Comparison of ENCODE assay signal across 26 mouse cellular contexts in the genomic region with DNA sequence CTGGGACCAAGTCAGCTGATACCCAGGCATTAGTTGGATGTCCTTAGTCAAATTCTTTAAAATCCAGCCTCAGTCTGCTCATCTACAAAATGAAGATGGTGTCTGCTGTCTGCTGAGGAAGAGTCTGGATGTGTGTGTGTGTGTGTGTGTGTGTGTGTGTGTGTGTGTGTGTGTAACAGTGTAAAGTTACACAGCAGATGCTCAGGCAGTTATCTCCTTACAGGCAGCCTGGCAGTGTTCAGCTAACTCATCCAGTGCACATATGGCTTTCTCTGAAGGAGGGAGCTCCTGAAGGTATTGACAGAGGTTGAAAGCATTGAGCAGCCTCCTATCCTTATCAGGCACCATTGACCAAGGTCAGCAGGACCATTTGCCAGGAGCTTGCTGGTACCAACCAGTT. TPM values are rescaled to one million over a fixed set of nuclear protein-coding genes. Genes with fewer than 3 reads are reported as not detected.
DNase-seq lines count a peak whose midpoint lies in the region; ATAC-seq and TF ChIP-seq lines count a peak whose summit lies in the region.
"Had no signal": no experiment of that assay in that cellular context is flagged by ENCODE, and none has a peak within 500 bp of the region (broad histone marks: within the 10 kb centered on the region; RNA-seq: fewer than 3 reads in every experiment).

No protein-coding gene starts in this region.

- TF ChIP-seq CTCF in stomach, postnatal 0 days (IDR thresholded peaks at IDR 0.05; ENCODE audit: low read depth), result no peak

- no peak overlapping the region for H3K4me2 ChIP-seq in stomach, embryonic 15.5 days
- H3K4me2 ChIP-seq in stomach, postnatal 0 days (replicated peaks; ENCODE audit: low read depth), result no peak overlapping the region
- H3K4me2 ChIP-seq: embryonic facial prominence, embryonic 12.5 days had no signal

- DNase-seq in frontal cortex, postnatal 14 days (ENCODE audit: low spot score in 2 of 2), result no peak
- DNase-seq in right cerebral cortex, adult 18-20 months, result peak; percentile 30
- DNase-seq in right cerebral cortex, postnatal 25 days, result no peak
- no peak for DNase-seq in stomach, postnatal 0 days (ENCODE audit: low spot score)
- DNase-seq in brain, adult 2 months (ENCODE audit: low read depth, low spot score), result peak; percentile 61
- no peak for DNase-seq in c-Kit-positive CD71-positive TER-119-positive erythroid progenitor cells, embryonic 14.5 days (ENCODE audit: low spot score)
- DNase-seq: adrenal gland, adult 8-10 months; adrenal gland, postnatal 14 days; adrenal gland, postnatal 36 days; cerebellum, adult 11-12 months; cerebellum, adult 9-10 months; cerebellum, postnatal 10 days had no signal

- H3K27ac ChIP-seq in stomach, embryonic 15.5 days, result peak overlapping the region; percentile 37; the same call in 1 of the 2 replicates
- H3K27ac ChIP-seq in stomach, postnatal 0 days (replicated peaks), result no peak overlapping the region
- H3K27ac ChIP-seq: embryonic facial prominence, embryonic 10.5 days; embryonic facial prominence, embryonic 12.5 days had no signal

- H3K36me3 ChIP-seq in stomach, embryonic 15.5 days, result peaks cover 38% of the 10 kb centered on the region
- H3K36me3 ChIP-seq in stomach, postnatal 0 days (ENCODE audit: control insufficient read depth, insufficient read depth, low read length), result peaks cover 12% of the 10 kb centered on the region; the same call in 1 of the 2 replicates

- H3K4me1 ChIP-seq in stomach, embryonic 15.5 days, result no peaks in the 10 kb centered on the region
- H3K4me1 ChIP-seq in stomach, postnatal 0 days (replicated peaks; ENCODE audit: control insufficient read depth, insufficient read depth), result no peaks in the 10 kb centered on the region
- H3K4me1 ChIP-seq: embryonic facial prominence, embryonic 10.5 days; embryonic facial prominence, embryonic 12.5 days had no signal

- no peak overlapping the region for H3K9ac ChIP-seq in stomach, embryonic 15.5 days
- no peak overlapping the region for H3K9ac ChIP-seq in stomach, postnatal 0 days (ENCODE audit: low read length)
- H3K9ac ChIP-seq: embryonic facial prominence, embryonic 12.5 days had no signal

- no peak overlapping the region for H3K4me3 ChIP-seq in stomach, embryonic 15.5 days (replicated peaks)
- no peak overlapping the region for H3K4me3 ChIP-seq in stomach, postnatal 0 days (ENCODE audit: low read depth, low read length)
- H3K4me3 ChIP-seq: embryonic facial prominence, embryonic 10.5 days; embryonic facial prominence, embryonic 12.5 days had no signal

- peak; percentile 47 for ATAC-seq in frontal cortex, adult (ENCODE audit: low TSS enrichment)
- no peak for ATAC-seq in stomach, embryonic 15.5 days (ENCODE audit: insufficient read depth, low FRiP score, low read depth)
- no peak for ATAC-seq in stomach, postnatal 0 days (ENCODE audit: low FRiP score, low TSS enrichment)
- ATAC-seq: activated CD4-positive, CD25-positive, alpha-beta regulatory T cell, adult 4 months; forebrain, embryonic 14.5 days; forebrain, embryonic 16.5 days; Patski had no signal

- no peaks in the 10 kb centered on the region for H3K9me3 ChIP-seq in stomach, embryonic 15.5 days
- no peaks in the 10 kb centered on the region for H3K9me3 ChIP-seq in stomach, postnatal 0 days (ENCODE audit: control insufficient read depth, low read length)
- H3K9me3 ChIP-seq: embryonic facial prominence, embryonic 10.5 days; embryonic facial prominence, embryonic 12.5 days; G1E had no signal

- H3K27me3 ChIP-seq in stomach, embryonic 15.5 days (replicated peaks), result no peaks in the 10 kb centered on the region
- H3K27me3 ChIP-seq in stomach, postnatal 0 days (ENCODE audit: control insufficient read depth, insufficient read depth, low read length), result no peaks in the 10 kb centered on the region
- H3K27me3 ChIP-seq: embryonic facial prominence, embryonic 12.5 days; Patski had no signal

- TF ChIP-seq EP300 in stomach, postnatal 0 days (optimal IDR thresholded peaks at IDR 0.05), result no peak

RNA-seq across cellular contexts. Expression of gene Gm13420, which starts 50.6 kb away (rescaled TPM):
- 2.4 and 2.9 TPM in 2 replicates for polyA plus RNA-seq in stomach, embryonic 15.5 days (2015; fragmentation: Nextera tagmentation; extraction: Ambion mirVana)
- 5.8 and 6.1 TPM in 2 replicates for polyA plus RNA-seq in stomach, postnatal 0 days (2015; fragmentation: Nextera tagmentation; extraction: Ambion mirVana)
- polyA plus RNA-seq: C2C12; embryonic facial prominence, embryonic 10.5 days; embryonic facial prominence, embryonic 12.5 days; embryonic facial prominence, embryonic 14.5 days; forebrain, embryonic 11.5 days; forebrain, embryonic 14.5 days; forebrain, embryonic 16.5 days; G1E had no signal

RNA-seq across cellular contexts. Expression of gene Gm13547, which starts 58.2 kb away (rescaled TPM):
- not detected in 2 replicates for polyA plus RNA-seq in stomach, embryonic 15.5 days (2015; fragmentation: Nextera tagmentation; extraction: Ambion mirVana)
- polyA plus RNA-seq in stomach, postnatal 0 days (2015; fragmentation: Nextera tagmentation; extraction: Ambion mirVana), result 0.28 TPM in 1 of 2 replicates, not detected in the other
- polyA plus RNA-seq: activated CD4-positive, CD25-positive, alpha-beta regulatory T cell, adult 4 months; brain, embryonic 14.5 days; C2C12; cortical plate, adult 2 months; embryonic facial prominence, embryonic 10.5 days; embryonic facial prominence, embryonic 12.5 days; embryonic facial prominence, embryonic 14.5 days; forebrain, embryonic 11.5 days; forebrain, embryonic 14.5 days; G1E had no signal

Comparison
In these comparisons a context has a peak if more than half of its experiments do, and no peak if none do; other contexts are left out.
1. DNase-seq: peak in right cerebral cortex, adult 18-20 months (single experiment) and brain, adult 2 months (single experiment); none in frontal cortex, postnatal 14 days (0 of 2), right cerebral cortex, postnatal 25 days (single experiment), stomach, postnatal 0 days (single experiment) and c-Kit-positive CD71-positive TER-119-positive erythroid progenitor cells, embryonic 14.5 days (single experiment).